Mouse (Mus musculus): ENCODE measurements around the gene Fam135a. TPM values are rescaled to one million over a fixed set of nuclear protein-coding genes. Genes with fewer than 3 reads are reported as not detected.

The Fam135a gene
- polyA plus RNA-seq, 1 experiment from 2014 or later, result 28.6 TPM

Other genes starting within 250 kb of the Fam135a start
- 46.1 and 53.7 TPM in 2 replicates for gene Smap1, start 178.0 kb downstream of the Fam135a start, polyA plus RNA-seq (2014; fragmentation: Nextera tagmentation; extraction: Ambion mirVana)
- gene Sdhaf4, start 94.7 kb downstream of the Fam135a start, polyA plus RNA-seq (2014; fragmentation: Nextera tagmentation; extraction: Ambion mirVana), result 131 and 147 TPM in 2 replicates
- gene Col9a1, start 77.3 kb upstream of the Fam135a start, polyA plus RNA-seq (2014; fragmentation: Nextera tagmentation; extraction: Ambion mirVana), result 0.57 and 0.73 TPM in 2 replicates